Mouse (Mus musculus) cerebellum, adult 2 months (tissue): Measurements from ENCODE around the gene Kctd17. TPM values are rescaled to one million over a fixed set of nuclear protein-coding genes. Genes with fewer than 3 reads are reported as not detected.

ENCODE experiments used
- DNase-seq, 2 experiments: peaks; one replicate each; pipeline ENCODE4 v3.0.0; 2021
- H3K27ac ChIP-seq: fragments of 200-500 bp; 2 replicates; pipeline ENCODE4 v1.5.1; 2012; ENCODE audit warnings: low read length, control low read depth, inconsistent platforms; ENCODE audit not compliant: insufficient read depth
- H3K27me3 ChIP-seq: fragments of 200-500 bp; 2 replicates; pipeline ENCODE4 v1.6.1; 2012; ENCODE audit warnings: inconsistent platforms, mild to moderate bottlenecking, low read length, moderate library complexity; ENCODE audit not compliant: control insufficient read depth, insufficient read depth
- H3K4me1 ChIP-seq: fragments of 200-500 bp; 2 replicates; pipeline ENCODE4 v1.6.1; 2011; ENCODE audit warnings: low read length; ENCODE audit not compliant: control insufficient read depth, insufficient read depth
- H3K4me3 ChIP-seq: fragments of 200-500 bp; replicated peaks from 2 replicates; pipeline ENCODE3; 2011; ENCODE audit warnings: mild to moderate bottlenecking, low read depth, low read length, control low read depth; ENCODE audit not compliant: insufficient read depth
- CTCF ChIP-seq: fragments of 200-500 bp; IDR thresholded peaks from 2 replicates; pipeline ENCODE4 v1.5.1; 2011; ENCODE audit warnings: low read depth, mild to moderate bottlenecking, control low read depth, low read length, moderate library complexity, borderline replicate concordance; ENCODE audit not compliant: insufficient read depth
- POLR2A ChIP-seq: fragments of 200-500 bp; IDR thresholded peaks from 2 replicates; pipeline ENCODE4 v1.6.1; 2011; ENCODE audit warnings: low read length, control low read depth, borderline replicate concordance; ENCODE audit not compliant: insufficient read depth
- WGBS: fragments of 180-500 bp; shearing (Covaris S2); methylation state at CpG from one replicate; pipeline ENCODE4 v1.1.7; 2018; 5-methylcytosine and 5-hydroxymethylcytosine counted together
- polyA plus RNA-seq: library from polyadenylated mRNA; depleted of rRNA; stranded (reverse); fragments of >200 nt; gene quantifications from 2 replicates; pipeline ENCODE4 v1.2.3, GENCODE M21; 2012

Gene Kctd17
- polyA plus RNA-seq, 1 experiment = 316 TPM

GRCm38 (mm10) chr15:78468379-78468937 is 40.1 kb downstream of the Kctd17 start, which contains the start of gene Tmprss6:
Tmprss6 (minus strand) TSS chr15:78468634.
- no peak for DNase-seq
- no peak within 1 kb of the TSS for H3K4me3 ChIP-seq
- no peak within 1 kb of the TSS for H3K27ac ChIP-seq
- TF ChIP-seq CTCF = no peak
- TF ChIP-seq POLR2A = no peak
- peaks cover 9% of the 10 kb centered on the region for H3K4me1 ChIP-seq
- no peaks in the 10 kb centered on the region for H3K27me3 ChIP-seq
- 97% methylated on average over 7 of the region's 7 CpGs for WGBS

GRCm38 (mm10) chr15:78470495-78471276 is 42.3 kb downstream of the Kctd17 start:
- Histone ChIP-seq H3K27ac (no peak overlapping the region), H3K4me1 (peaks cover 20% of the 10 kb centered on the region), H3K4me3 (no peak overlapping the region), H3K27me3 (no peaks in the 10 kb centered on the region)
- no peak for DNase-seq
- TF ChIP-seq CTCF (no peak), POLR2A (no peak)
- 80% methylated on average over 4 of the region's 4 CpGs for WGBS

- no peak for DNase-seq
- WGBS = 79% methylated on average over 7 of the region's 7 CpGs
Measured at GRCm38 (mm10) chr15:78471902-78472301, 43.5 kb downstream of the Kctd17 start.

GRCm38 (mm10) chr15:78473442-78473841 is 45.1 kb downstream of the Kctd17 start:
- Histone ChIP-seq H3K27ac (no peak overlapping the region), H3K4me1 (peaks cover 21% of the 10 kb centered on the region), H3K4me3 (no peak overlapping the region), H3K27me3 (no peaks in the 10 kb centered on the region)
- TF ChIP-seq POLR2A (no peak), CTCF (no peak)
- 13% methylated on average over 6 of the region's 6 CpGs for WGBS
- peak in 1 of 2 experiments; percentile 61 for DNase-seq

More at GRCm38 (mm10) chr15:78471902-78472301, 43.5 kb downstream of the Kctd17 start:
- Histone ChIP-seq H3K27me3 (no peaks in the 10 kb centered on the region), H3K27ac (no peak overlapping the region), H3K4me3 (no peak overlapping the region), H3K4me1 (peaks cover 24% of the 10 kb centered on the region)
- TF ChIP-seq POLR2A (no peak), CTCF (no peak)

DNA sequence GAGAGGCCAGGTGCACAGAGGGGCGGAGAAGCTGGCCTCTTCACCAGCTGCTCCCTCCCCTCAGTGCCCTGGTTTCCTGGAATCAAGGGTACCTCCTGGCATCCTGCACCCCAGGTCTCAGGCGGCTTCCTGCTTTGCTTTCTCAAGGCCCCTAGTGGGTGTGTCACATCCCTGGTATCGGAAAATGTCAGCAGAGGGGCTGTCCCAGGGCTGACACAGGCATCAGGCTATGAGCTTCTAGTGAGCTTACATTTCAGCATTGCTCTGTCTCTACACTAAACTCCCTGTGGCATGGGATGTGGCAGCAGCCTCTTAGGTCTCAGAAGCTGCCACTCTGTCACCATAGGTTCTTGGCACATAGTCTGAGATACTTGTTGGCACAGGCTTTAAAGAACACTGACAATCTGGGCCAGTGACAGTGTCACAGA is 47.3 kb downstream of the Kctd17 start:
- WGBS = 58% methylated on average over 3 of the region's 3 CpGs

GRCm38 (mm10) chr15:78476878-78477277 is 48.5 kb downstream of the Kctd17 start:
- DNase-seq = no peak
- 100% methylated on average over 1 of the region's 1 CpGs for WGBS
- peaks cover 40% of the 10 kb centered on the region for H3K4me1 ChIP-seq
- TF ChIP-seq POLR2A (no peak), CTCF (no peak)
- H3K27me3 ChIP-seq = no peaks in the 10 kb centered on the region
- H3K27ac ChIP-seq = no peak overlapping the region
- no peak overlapping the region for H3K4me3 ChIP-seq

More for the DNA sequence above, 47.3 kb downstream of the Kctd17 start:
- DNase-seq = peak in 1 of 2 experiments; percentile 66
- no peaks in the 10 kb centered on the region for H3K27me3 ChIP-seq
- no peak overlapping the region for H3K4me3 ChIP-seq
- H3K4me1 ChIP-seq = peaks cover 27% of the 10 kb centered on the region
- no peak overlapping the region for H3K27ac ChIP-seq
- TF ChIP-seq CTCF (no peak), POLR2A (no peak)

GRCm38 (mm10) chr15:78478073-78478472 is 49.7 kb downstream of the Kctd17 start:
- WGBS = 40% methylated on average over 4 of the region's 4 CpGs
- no peaks in the 10 kb centered on the region for H3K27me3 ChIP-seq
- H3K4me3 ChIP-seq = no peak overlapping the region
- no peak overlapping the region for H3K27ac ChIP-seq
- TF ChIP-seq CTCF = no peak
- no peak for TF ChIP-seq POLR2A
- no peak for DNase-seq
- H3K4me1 ChIP-seq = peaks cover 48% of the 10 kb centered on the region

DNA sequence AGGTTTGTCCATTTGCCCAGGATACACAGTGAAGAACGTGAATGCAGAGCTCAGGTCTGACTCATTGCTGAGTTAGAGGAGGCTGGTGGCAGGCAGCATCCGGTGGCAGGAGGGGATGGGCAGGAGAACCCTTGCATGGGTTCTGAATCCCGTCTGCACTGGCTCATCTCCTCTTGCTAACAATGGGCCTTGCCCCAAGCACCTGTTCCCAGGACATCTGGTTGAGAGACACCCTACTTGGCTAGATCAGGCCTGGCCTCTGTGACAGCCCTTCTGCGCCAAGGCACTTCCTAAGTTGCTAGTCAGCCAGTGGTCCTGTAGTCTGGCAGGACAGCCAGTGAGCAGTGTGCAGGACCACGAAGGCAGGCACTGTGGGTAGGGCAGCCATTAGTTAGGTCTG is 51.1 kb downstream of the Kctd17 start:
- no peak overlapping the region for H3K27ac ChIP-seq
- TF ChIP-seq CTCF (no peak), POLR2A (no peak)
- WGBS = 54% methylated on average over 5 of the region's 5 CpGs

More for the DNA sequence above, 51.1 kb downstream of the Kctd17 start:
- Histone ChIP-seq H3K27me3 (no peaks in the 10 kb centered on the region), H3K4me1 (peaks cover 52% of the 10 kb centered on the region), H3K4me3 (no peak overlapping the region)
- no peak for DNase-seq
